Mouse (Mus musculus): ENCODE results near the gene Tspan32.

- no peak for TF ChIP-seq CTCF (conservative IDR thresholded peaks at IDR 0.05; ENCODE audit: low read length)
- TF ChIP-seq NANOG (IDR thresholded peaks at IDR 0.05; ENCODE audit: borderline replicate concordance, low read length): no peak
These were observed 9.1 kb upstream of the Tspan32 start for GRCm38 (mm10) chr7:142995630-142996338.
